ENCODE assay signal across 10 mouse cellular contexts in the genomic region with DNA sequence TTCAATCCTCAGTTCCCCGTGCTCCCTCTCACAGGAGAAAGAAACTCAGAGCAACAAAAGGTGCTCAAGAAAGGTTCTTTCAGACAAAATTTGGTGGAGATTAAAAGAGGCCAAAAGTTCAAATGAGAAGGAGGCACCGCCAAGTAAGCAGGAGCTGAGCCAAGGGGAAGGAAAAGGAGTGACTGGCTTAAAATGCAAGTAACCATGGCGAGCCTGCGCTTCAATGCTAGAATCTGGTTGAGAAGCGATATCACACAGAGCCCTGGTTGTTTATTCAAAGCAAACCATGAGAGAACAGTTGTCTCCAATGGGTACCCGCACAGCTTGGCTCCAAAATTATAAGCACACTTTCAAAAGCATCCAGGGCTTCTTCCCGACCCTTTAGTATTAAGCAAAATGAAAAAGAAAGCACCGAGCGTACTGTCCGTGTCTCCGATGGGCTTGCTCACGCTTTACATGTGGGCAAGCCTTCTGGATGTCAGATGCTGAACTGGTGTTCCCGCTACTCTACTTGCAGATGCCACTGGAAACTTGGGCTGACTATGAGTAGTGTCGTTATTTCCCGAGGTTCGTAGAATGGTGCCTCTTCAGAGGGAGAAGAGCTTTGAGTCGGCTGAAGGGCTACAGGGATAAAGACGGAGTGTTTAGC.
DNase-seq lines count a peak whose midpoint lies in the region; ATAC-seq and TF ChIP-seq lines count a peak whose summit lies in the region.
"Had no signal": no experiment of that assay in that cellular context is flagged by ENCODE, and none has a peak within 500 bp of the region (broad histone marks: within the 10 kb centered on the region; RNA-seq: fewer than 3 reads in every experiment).

No protein-coding gene starts in this region.

- H3K36me3 ChIP-seq in embryonic facial prominence, embryonic 14.5 days (ENCODE audit: control insufficient read depth, insufficient read depth, low read length): no peaks in the 10 kb centered on the region
- H3K36me3 ChIP-seq in embryonic facial prominence, embryonic 10.5 days (replicated peaks): no peaks in the 10 kb centered on the region
- H3K36me3 ChIP-seq in midbrain, embryonic 14.5 days (ENCODE audit: control insufficient read depth, insufficient read depth, low read length): no peaks in the 10 kb centered on the region
- H3K36me3 ChIP-seq: kidney, embryonic 15.5 days had no signal

- peak; percentile 14 for DNase-seq in embryonic facial prominence, embryonic 14.5 days (ENCODE audit: low spot score)
- DNase-seq in embryonic facial prominence, embryonic 10.5 days (ENCODE audit: low spot score): no peak
- peak; percentile 34 to 44 for DNase-seq in cerebellum, postnatal 14 days
- peak; percentile 53 to 69 for DNase-seq in layer of hippocampus, adult 2 months (ENCODE audit: low spot score in 2 of 2)
- peak; percentile 65 for DNase-seq in midbrain, embryonic 14.5 days
- DNase-seq in kidney, adult 8-10 months: no peak
- no peak for DNase-seq in heart, adult 9 months (ENCODE audit: low spot score in 2 of 2)
- no peak for DNase-seq in urinary bladder, postnatal 14 days (ENCODE audit: low spot score)
- DNase-seq: lung, postnatal 14 days had no signal

- no peak for ATAC-seq in embryonic facial prominence, embryonic 14.5 days (ENCODE audit: low read depth)
- no peak for ATAC-seq in midbrain, embryonic 14.5 days (ENCODE audit: low FRiP score, low TSS enrichment)

- no peaks in the 10 kb centered on the region for H3K27me3 ChIP-seq in embryonic facial prominence, embryonic 14.5 days (replicated peaks; ENCODE audit: control insufficient read depth, insufficient read depth, low read length)
- H3K27me3 ChIP-seq in embryonic facial prominence, embryonic 10.5 days (replicated peaks; ENCODE audit: low read depth, poor library complexity, severe bottlenecking): no peaks in the 10 kb centered on the region
- H3K27me3 ChIP-seq in midbrain, embryonic 14.5 days (ENCODE audit: control insufficient read depth, insufficient read depth, low read length): no peaks in the 10 kb centered on the region
- H3K27me3 ChIP-seq: kidney, embryonic 15.5 days had no signal

- H3K4me1 ChIP-seq in embryonic facial prominence, embryonic 14.5 days (ENCODE audit: control insufficient read depth, insufficient read depth, low read length): no peaks in the 10 kb centered on the region
- no peaks in the 10 kb centered on the region for H3K4me1 ChIP-seq in embryonic facial prominence, embryonic 10.5 days
- H3K4me1 ChIP-seq in midbrain, embryonic 14.5 days (ENCODE audit: control insufficient read depth, insufficient read depth, low read length): no peaks in the 10 kb centered on the region
- H3K4me1 ChIP-seq: kidney, embryonic 15.5 days had no signal

- no peak for TF ChIP-seq CTCF in layer of hippocampus, adult 2 months (conservative IDR thresholded peaks at IDR 0.05)

- H3K4me2 ChIP-seq in embryonic facial prominence, embryonic 14.5 days (ENCODE audit: low read depth, low read length): no peak overlapping the region
- 0 out of 2 replicates have a peak overlapping the region, but pooled peaks have one; percentile 9 for H3K4me2 ChIP-seq in midbrain, embryonic 14.5 days (ENCODE audit: low read length)
- H3K4me2 ChIP-seq: kidney, embryonic 15.5 days had no signal

- H3K9ac ChIP-seq in embryonic facial prominence, embryonic 14.5 days (ENCODE audit: low read depth, low read length): no peak overlapping the region
- no peak overlapping the region for H3K9ac ChIP-seq in midbrain, embryonic 14.5 days (replicated peaks; ENCODE audit: low read length)
- H3K9ac ChIP-seq: kidney, embryonic 15.5 days had no signal

- no peaks in the 10 kb centered on the region for H3K9me3 ChIP-seq in embryonic facial prominence, embryonic 14.5 days (ENCODE audit: control insufficient read depth, low read length)
- H3K9me3 ChIP-seq in embryonic facial prominence, embryonic 10.5 days: no peaks in the 10 kb centered on the region
- no peaks in the 10 kb centered on the region for H3K9me3 ChIP-seq in midbrain, embryonic 14.5 days (ENCODE audit: control insufficient read depth, low read length)
- H3K9me3 ChIP-seq: kidney, embryonic 15.5 days had no signal

- no peak overlapping the region for H3K4me3 ChIP-seq in embryonic facial prominence, embryonic 14.5 days (ENCODE audit: low read depth, low read length)
- no peak overlapping the region for H3K4me3 ChIP-seq in embryonic facial prominence, embryonic 10.5 days
- H3K4me3 ChIP-seq in layer of hippocampus, adult 2 months: peak overlapping the region; percentile 37; the same call in 1 of the 2 replicates
- H3K4me3 ChIP-seq in midbrain, embryonic 14.5 days (replicated peaks; ENCODE audit: low read depth, low read length): no peak overlapping the region
- H3K4me3 ChIP-seq: kidney, embryonic 15.5 days had no signal

- H3K27ac ChIP-seq in embryonic facial prominence, embryonic 14.5 days (replicated peaks; ENCODE audit: low read depth, low read length): no peak overlapping the region
- no peak overlapping the region for H3K27ac ChIP-seq in embryonic facial prominence, embryonic 10.5 days (replicated peaks)
- peak overlapping the region; percentile 71 for H3K27ac ChIP-seq in layer of hippocampus, adult 2 months
- no peak overlapping the region for H3K27ac ChIP-seq in midbrain, embryonic 14.5 days (replicated peaks; ENCODE audit: low read depth, low read length)
- H3K27ac ChIP-seq: kidney, embryonic 15.5 days had no signal

- WGBS in embryonic facial prominence, embryonic 14.5 days: 88% methylated on average over 18 of the region's 18 CpGs
- WGBS in embryonic facial prominence, embryonic 10.5 days: 85% methylated on average over 18 of the region's 18 CpGs
- WGBS in midbrain, embryonic 14.5 days: 44% methylated on average over 18 of the region's 18 CpGs

Comparison
In these comparisons a context has a peak if more than half of its experiments do, and no peak if none do; other contexts are left out.
1. DNase-seq: peak in embryonic facial prominence, embryonic 14.5 days (single experiment), cerebellum, postnatal 14 days (2 of 2), layer of hippocampus, adult 2 months (2 of 2) and midbrain, embryonic 14.5 days (single experiment); none in embryonic facial prominence, embryonic 10.5 days (single experiment), kidney, adult 8-10 months (0 of 2), heart, adult 9 months (0 of 2) and urinary bladder, postnatal 14 days (single experiment).